Mouse (Mus musculus): ENCODE results near the gene Guk1. TPM values are rescaled to one million over a fixed set of nuclear protein-coding genes. Genes with fewer than 3 reads are reported as not detected.

The Guk1 gene
- polyA plus RNA-seq, 1 experiment from 2014 or later, result 177 TPM

GRCm38 (mm10) chr11:59208153-59208831 is 16.3 kb upstream of the Guk1 start, which contains the start of gene 2310033P09Rik:
Gene 2310033P09Rik (plus strand): TSS chr11:59208321.
- ATAC-seq (ENCODE audit: low FRiP score), result peak; percentile 90
- Histone ChIP-seq H3K4me2 (peak within 1 kb of the TSS; percentile 80), H3K27me3 (no peaks in the 10 kb centered on the region), H3K36me3 (peaks cover 64% of the 10 kb centered on the region), H3K9ac (peak within 1 kb of the TSS; percentile 90), H3K27ac (peak within 1 kb of the TSS; percentile 93), H3K9me3 (no peaks in the 10 kb centered on the region), H3K4me3 (peak within 1 kb of the TSS; percentile 73), H3K4me1 (replicated peaks) (peaks cover 32% of the 10 kb centered on the region)
- under 1% methylated on average over 62 of the region's 67 CpGs for WGBS

GRCm38 (mm10) chr11:59202081-59202995 is 10.3 kb upstream of the Guk1 start, which contains the start of gene Mrpl55:
Gene Mrpl55 (plus strand): TSS chr11:59202486.
- H3K4me1 ChIP-seq (replicated peaks), result peaks cover 23% of the 10 kb centered on the region

GRCm38 (mm10) chr11:59201216-59202002 is 9.4 kb upstream of the Guk1 start:
- 39% methylated on average over 16 of the region's 16 CpGs for WGBS
- H3K4me3 ChIP-seq, result peak overlapping the region; percentile 85
- H3K4me1 ChIP-seq (replicated peaks), result peaks cover 22% of the 10 kb centered on the region
- H3K9ac ChIP-seq, result peak overlapping the region; percentile 89
- H3K27ac ChIP-seq, result peak overlapping the region; percentile 67; the same call in 1 of the 2 replicates
- H3K27me3 ChIP-seq, result no peaks in the 10 kb centered on the region
- no peak for ATAC-seq (ENCODE audit: low FRiP score)
- peaks cover 35% of the 10 kb centered on the region for H3K36me3 ChIP-seq
- H3K4me2 ChIP-seq, result peak overlapping the region; percentile 76
- no peaks in the 10 kb centered on the region for H3K9me3 ChIP-seq

More at GRCm38 (mm10) chr11:59202081-59202995, 10.3 kb upstream of the Guk1 start, which contains the start of gene Mrpl55:
- peak within 1 kb of the TSS; percentile 67 for H3K27ac ChIP-seq
- H3K9me3 ChIP-seq, result no peaks in the 10 kb centered on the region
- peak within 1 kb of the TSS; percentile 76 for H3K4me2 ChIP-seq
- H3K9ac ChIP-seq, result peak within 1 kb of the TSS; percentile 89
- ATAC-seq (ENCODE audit: low FRiP score), result peak; percentile 91
- no peaks in the 10 kb centered on the region for H3K27me3 ChIP-seq
- peak within 1 kb of the TSS; percentile 85 for H3K4me3 ChIP-seq
- peaks cover 39% of the 10 kb centered on the region for H3K36me3 ChIP-seq
- 1% methylated on average over 63 of the region's 63 CpGs for WGBS

- peaks cover 10% of the 10 kb centered on the region for H3K36me3 ChIP-seq
- H3K27ac ChIP-seq, result no peak overlapping the region
- H3K4me2 ChIP-seq, result no peak overlapping the region
- peaks cover 5% of the 10 kb centered on the region for H3K4me1 ChIP-seq (replicated peaks)
- H3K9ac ChIP-seq, result no peak overlapping the region
- H3K4me3 ChIP-seq, result no peak overlapping the region
- no peak for ATAC-seq (ENCODE audit: low FRiP score)
- H3K9me3 ChIP-seq, result no peaks in the 10 kb centered on the region
- peaks cover 9% of the 10 kb centered on the region; the same call in 1 of the 2 replicates for H3K27me3 ChIP-seq
Observed at GRCm38 (mm10) chr11:59196230-59196629, 4.2 kb upstream of the Guk1 start.

- peak; percentile 96 for ATAC-seq (ENCODE audit: low FRiP score)
- H3K4me1 ChIP-seq (replicated peaks), result peaks cover 32% of the 10 kb centered on the region
- peak overlapping the region; percentile 93 for H3K27ac ChIP-seq
- H3K9ac ChIP-seq, result peak overlapping the region; percentile 86
- peak overlapping the region; percentile 60 for H3K4me3 ChIP-seq
- H3K36me3 ChIP-seq, result peaks cover 5% of the 10 kb centered on the region
- H3K4me2 ChIP-seq, result peak overlapping the region; percentile 76
- under 1% methylated on average over 52 of the region's 59 CpGs for WGBS
- H3K27me3 ChIP-seq, result peaks cover 9% of the 10 kb centered on the region; the same call in 1 of the 2 replicates
- H3K9me3 ChIP-seq, result no peaks in the 10 kb centered on the region
Observed at GRCm38 (mm10) chr11:59191231-59192058, 567 bp downstream of the Guk1 start.

GRCm38 (mm10) chr11:59187706-59188105 is 4.3 kb downstream of the Guk1 start:
- peak overlapping the region; percentile 51; the same call in 1 of the 2 replicates for H3K9ac ChIP-seq
- no peak for ATAC-seq (ENCODE audit: low FRiP score)
- H3K9me3 ChIP-seq, result no peaks in the 10 kb centered on the region
- H3K4me3 ChIP-seq, result no peak overlapping the region
- no peak overlapping the region for H3K4me2 ChIP-seq
- H3K27ac ChIP-seq, result no peak overlapping the region
- H3K36me3 ChIP-seq, result peaks cover 42% of the 10 kb centered on the region
- H3K4me1 ChIP-seq (replicated peaks), result peaks cover 32% of the 10 kb centered on the region
- WGBS, result 86% methylated on average over 6 of the region's 6 CpGs
- H3K27me3 ChIP-seq, result no peaks in the 10 kb centered on the region

- no peak overlapping the region for H3K4me2 ChIP-seq
- H3K4me1 ChIP-seq (replicated peaks), result peaks cover 26% of the 10 kb centered on the region
- H3K4me3 ChIP-seq, result no peak overlapping the region
- H3K27ac ChIP-seq, result no peak overlapping the region
- H3K27me3 ChIP-seq, result peaks cover 5% of the 10 kb centered on the region; the same call in 1 of the 2 replicates
- no peak for ATAC-seq (ENCODE audit: low FRiP score)
- H3K9me3 ChIP-seq, result no peaks in the 10 kb centered on the region
- H3K36me3 ChIP-seq, result peaks cover 46% of the 10 kb centered on the region
- whole genome bisulfite sequencing, result 88% methylated on average over 5 of the region's 5 CpGs
- H3K9ac ChIP-seq, result no peak overlapping the region
Observed at GRCm38 (mm10) chr11:59185490-59185889, 6.5 kb downstream of the Guk1 start.

GRCm38 (mm10) chr11:59183821-59184220 is 8.2 kb downstream of the Guk1 start:
- WGBS, result 32% methylated on average over 3 of the region's 3 CpGs
- Histone ChIP-seq H3K36me3 (peaks cover 46% of the 10 kb centered on the region), H3K27ac (no peak overlapping the region), H3K4me2 (no peak overlapping the region), H3K27me3 (peaks cover 22% of the 10 kb centered on the region), H3K4me3 (no peak overlapping the region), H3K9me3 (no peaks in the 10 kb centered on the region), H3K9ac (no peak overlapping the region), H3K4me1 (replicated peaks) (peaks cover 10% of the 10 kb centered on the region)
- peak; percentile 41; the same call in 1 of the 2 replicates for ATAC-seq (ENCODE audit: low FRiP score)

- no peak for ATAC-seq (ENCODE audit: low FRiP score)
- no peak within 1 kb of the TSS for H3K4me3 ChIP-seq
- H3K36me3 ChIP-seq, result peaks cover 46% of the 10 kb centered on the region
- peaks cover 4% of the 10 kb centered on the region; the same call in 1 of the 2 replicates for H3K4me1 ChIP-seq (replicated peaks)
- no peak within 1 kb of the TSS for H3K4me2 ChIP-seq
- peaks cover 31% of the 10 kb centered on the region for H3K27me3 ChIP-seq
- no peaks in the 10 kb centered on the region for H3K9me3 ChIP-seq
- 53% methylated on average over 3 of the region's 3 CpGs for WGBS
- 0 out of 2 replicates have a peak within 1 kb of the TSS, but pooled peaks have one; percentile 39 for H3K9ac ChIP-seq
- no peak within 1 kb of the TSS for H3K27ac ChIP-seq
Observed at GRCm38 (mm10) chr11:59182864-59183331, 9.1 kb downstream of the Guk1 start, which contains the start of gene Gjc2. Gene Gjc2 (minus strand): TSS chr11:59183213.

- WGBS, result 10% methylated on average over 34 of the region's 34 CpGs
- peaks cover 85% of the 10 kb centered on the region for H3K27me3 ChIP-seq
Observed at GRCm38 (mm10) chr11:59176921-59177320, 15.1 kb downstream of the Guk1 start.

More at GRCm38 (mm10) chr11:59176921-59177320, 15.1 kb downstream of the Guk1 start:
- Histone ChIP-seq H3K4me2 (peak overlapping the region; percentile 13; the same call in 1 of the 2 replicates), H3K4me3 (peak overlapping the region; percentile 16), H3K4me1 (replicated peaks) (no peaks in the 10 kb centered on the region; the same call in 1 of the 2 replicates), H3K36me3 (no peaks in the 10 kb centered on the region), H3K27ac (no peak overlapping the region), H3K9ac (no peak overlapping the region), H3K9me3 (no peaks in the 10 kb centered on the region)
- ATAC-seq (ENCODE audit: low FRiP score), result no peak

Data from hindbrain, embryonic 13.5 days (tissue).